Mouse (Mus musculus) forebrain, embryonic 13.5 days (tissue): Measurements from ENCODE around the gene Ppp1r13b. TPM values are rescaled to one million over a fixed set of nuclear protein-coding genes. Genes with fewer than 3 reads are reported as not detected.
A peak's percentile ranks its signal among the peaks of the same experiment; 100 is the strongest.

Experiments
- ATAC-seq: fragments of 200-750 bp; cut with Nextera tagmentation; 2 replicates; pipeline ENCODE4 v1.8.0; 2017
- H3K27ac ChIP-seq: fragments of 300-500 bp; sonication (generic); 2 replicates; pipeline ENCODE4 v1.5.1; 2015; ENCODE audit warnings: inconsistent platforms, mild to moderate bottlenecking, moderate library complexity
- H3K27me3 ChIP-seq: fragments of 300-500 bp; sonication (generic); 2 replicates; pipeline ENCODE4 v1.6.1; 2015; ENCODE audit warnings: mild to moderate bottlenecking, inconsistent platforms
- H3K36me3 ChIP-seq: fragments of 300-500 bp; sonication (generic); 2 replicates; pipeline ENCODE4 v1.6.1; 2015; ENCODE audit warnings: mild to moderate bottlenecking, inconsistent platforms; ENCODE audit not compliant: poor library complexity, severe bottlenecking
- H3K4me1 ChIP-seq: fragments of 300-500 bp; sonication (generic); 2 replicates; pipeline ENCODE4 v1.6.1; 2015; ENCODE audit warnings: inconsistent platforms
- H3K4me2 ChIP-seq: fragments of 300-500 bp; sonication (generic); 2 replicates; pipeline ENCODE4 v1.6.1; 2015; ENCODE audit warnings: inconsistent platforms, mild to moderate bottlenecking, moderate library complexity
- H3K4me3 ChIP-seq: fragments of 300-500 bp; sonication (generic); 2 replicates; pipeline ENCODE4 v1.5.1; 2015; ENCODE audit warnings: mild to moderate bottlenecking, inconsistent platforms
- H3K9ac ChIP-seq: fragments of 300-500 bp; sonication (generic); 2 replicates; pipeline ENCODE4 v1.6.1; 2015; ENCODE audit warnings: mild to moderate bottlenecking, inconsistent platforms
- H3K9me3 ChIP-seq: fragments of 300-500 bp; sonication (generic); replicated peaks from 2 replicates; pipeline ENCODE4 v1.6.1; 2016; ENCODE audit warnings: inconsistent platforms
- WGBS: fragments of 180-500 bp; shearing (Covaris S2); methylation state at CpG from one replicate; pipeline ENCODE4 v1.1.7; 2015; 5-methylcytosine and 5-hydroxymethylcytosine counted together
- polyA plus RNA-seq: library from polyadenylated mRNA; unstranded; fragments of >200 nt; fragmentation: Nextera tagmentation; extraction: Ambion mirVana; gene quantifications from 2 replicates; pipeline ENCODE4 v1.2.1, GENCODE M21; 2015

Gene Ppp1r13b
- polyA plus RNA-seq, 1 experiment from 2014 or later: 9.3 TPM

DNA sequence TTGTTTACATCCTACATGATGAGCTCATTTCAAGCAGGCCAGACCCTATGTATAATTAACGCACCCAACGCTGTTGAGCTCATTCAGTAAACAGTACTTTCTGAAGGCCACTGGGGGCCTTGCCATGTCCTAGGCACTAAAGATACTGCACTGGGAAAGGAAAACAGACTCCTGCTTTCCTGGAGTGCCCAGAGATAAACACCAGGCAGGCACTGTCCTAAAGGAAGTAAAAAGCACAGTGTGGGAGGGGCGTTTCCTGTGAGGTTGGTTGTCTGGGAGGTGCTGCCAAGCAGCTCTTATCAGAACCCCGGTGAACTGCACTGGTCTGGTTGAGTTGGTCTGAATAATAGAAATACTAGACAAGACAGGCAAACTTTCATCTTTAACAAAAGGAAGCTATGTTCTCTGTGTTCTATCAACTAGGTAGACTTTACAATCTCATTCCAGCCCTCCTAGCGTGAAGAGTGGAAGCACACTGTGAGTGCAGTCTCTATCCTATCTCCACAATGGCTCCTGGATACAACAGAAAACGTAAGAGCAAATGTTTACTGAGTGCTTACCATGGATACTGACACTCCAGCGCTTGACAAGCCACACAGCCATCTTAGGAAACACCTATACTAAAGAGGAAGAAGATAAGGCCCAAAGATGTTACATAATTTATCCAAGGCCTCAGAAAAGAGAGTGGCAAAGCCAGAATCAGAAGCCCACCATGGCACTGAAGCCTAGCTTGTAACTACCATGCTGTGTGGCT, 10.8 kb downstream of the Ppp1r13b start:
- Histone ChIP-seq H3K4me1 (peaks cover 16% of the 10 kb centered on the region), H3K9ac (no peak overlapping the region), H3K27ac (no peak overlapping the region), H3K36me3 (no peaks in the 10 kb centered on the region), H3K4me2 (no peak overlapping the region), H3K9me3 (no peaks in the 10 kb centered on the region), H3K27me3 (no peaks in the 10 kb centered on the region), H3K4me3 (no peak overlapping the region)
- ATAC-seq: no peak
- WGBS: 72% methylated on average over 7 of the region's 7 CpGs

DNA sequence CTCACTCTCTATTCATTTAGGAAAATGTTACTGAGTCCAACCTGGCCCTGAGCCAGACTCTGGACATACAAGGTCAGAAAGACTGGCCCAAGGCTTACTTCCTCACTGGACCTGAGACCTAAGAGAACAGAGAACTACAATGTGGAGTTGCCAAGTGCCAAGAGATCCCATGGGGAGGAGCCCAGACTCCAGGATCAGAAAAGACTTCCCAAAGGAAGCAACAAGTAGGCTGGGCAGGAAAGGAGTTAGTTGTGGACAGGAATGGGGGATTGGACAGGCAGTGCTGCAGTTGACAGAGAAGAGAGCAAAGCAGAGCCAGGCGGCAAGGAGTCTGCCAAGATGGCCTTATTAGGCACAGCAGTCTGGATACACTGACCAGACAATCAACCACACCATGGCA, 13.8 kb downstream of the Ppp1r13b start:
- Histone ChIP-seq H3K9me3 (no peaks in the 10 kb centered on the region), H3K9ac (no peak overlapping the region), H3K4me2 (no peak overlapping the region), H3K4me3 (no peak overlapping the region), H3K27ac (no peak overlapping the region), H3K4me1 (peaks cover 7% of the 10 kb centered on the region; the same call in 1 of the 2 replicates), H3K36me3 (no peaks in the 10 kb centered on the region), H3K27me3 (no peaks in the 10 kb centered on the region)
- WGBS: 68% methylated on average over 1 of the region's 1 CpGs
- no peak for ATAC-seq

DNA sequence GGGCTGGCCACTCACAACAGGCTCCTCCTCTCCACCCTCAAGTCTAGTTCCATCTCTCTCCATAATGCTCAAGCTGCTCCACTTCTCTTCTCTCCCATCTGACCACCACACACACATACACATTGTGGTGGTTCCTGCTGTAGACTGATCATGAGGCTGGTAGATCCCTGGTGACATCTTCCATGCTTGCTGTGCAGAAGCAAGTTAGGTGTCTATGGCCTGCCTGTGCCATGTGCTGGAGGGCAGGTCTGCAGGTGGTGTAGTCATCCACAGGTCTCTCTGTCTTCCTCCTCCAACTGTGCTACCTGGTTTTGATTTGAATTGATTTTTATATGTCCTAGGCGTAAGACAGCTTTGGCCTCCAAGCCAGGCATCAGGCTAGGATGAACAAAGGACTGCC, 14.9 kb downstream of the Ppp1r13b start:
- H3K9me3 ChIP-seq: no peaks in the 10 kb centered on the region
- ATAC-seq: no peak
- H3K9ac ChIP-seq: no peak overlapping the region
- no peak overlapping the region for H3K27ac ChIP-seq
- WGBS: 100% methylated on average over 1 of the region's 1 CpGs
- no peak overlapping the region for H3K4me3 ChIP-seq
- H3K27me3 ChIP-seq: no peaks in the 10 kb centered on the region
- H3K36me3 ChIP-seq: no peaks in the 10 kb centered on the region
- H3K4me2 ChIP-seq: no peak overlapping the region
- H3K4me1 ChIP-seq: peaks cover 10% of the 10 kb centered on the region; the same call in 1 of the 2 replicates

DNA sequence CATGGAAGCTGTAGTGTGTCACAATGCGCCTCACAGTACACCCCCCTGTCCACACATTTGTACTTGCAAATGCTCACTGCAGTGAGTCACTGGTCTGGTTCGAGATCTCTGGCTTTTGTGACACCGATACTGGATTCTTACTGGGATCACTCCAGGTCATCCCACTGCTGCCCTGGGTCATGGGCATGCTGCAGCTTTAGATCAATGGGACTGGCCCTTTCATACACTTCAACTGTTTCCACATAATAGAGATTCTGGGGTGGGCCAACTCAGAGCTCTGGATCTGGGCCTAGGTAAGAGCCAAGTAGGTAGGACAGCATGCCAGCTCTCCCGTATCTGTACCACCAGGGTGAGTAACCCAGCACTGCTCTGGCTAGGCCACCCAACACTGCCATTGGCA, 16.1 kb downstream of the Ppp1r13b start:
- Histone ChIP-seq H3K4me2 (no peak overlapping the region), H3K9me3 (no peaks in the 10 kb centered on the region), H3K36me3 (no peaks in the 10 kb centered on the region), H3K27ac (no peak overlapping the region), H3K4me1 (peaks cover 7% of the 10 kb centered on the region; the same call in 1 of the 2 replicates), H3K27me3 (no peaks in the 10 kb centered on the region), H3K9ac (no peak overlapping the region), H3K4me3 (no peak overlapping the region)
- 77% methylated on average over 4 of the region's 4 CpGs for WGBS
- ATAC-seq: no peak

DNA sequence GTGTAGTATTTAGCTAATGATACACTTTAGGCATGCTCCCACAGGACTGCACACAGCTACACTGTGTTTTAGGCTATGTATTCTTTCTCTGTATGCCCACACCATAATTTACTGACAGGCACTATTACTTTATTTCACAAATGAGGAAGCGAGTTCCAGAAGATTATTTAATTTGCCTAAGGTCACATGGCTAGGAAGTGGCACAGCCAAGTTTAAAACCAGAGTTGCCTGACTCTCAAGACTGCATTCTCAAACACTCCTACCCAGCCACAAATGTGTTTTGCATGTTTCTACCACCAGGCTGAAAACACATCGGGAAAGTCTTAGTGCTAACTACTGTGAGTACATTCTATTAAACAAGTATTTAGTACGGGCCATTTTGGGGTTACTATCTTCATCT, 18.7 kb downstream of the Ppp1r13b start:
- Histone ChIP-seq H3K27me3 (no peaks in the 10 kb centered on the region), H3K27ac (no peak overlapping the region), H3K9me3 (no peaks in the 10 kb centered on the region), H3K4me3 (no peak overlapping the region), H3K9ac (no peak overlapping the region), H3K4me2 (no peak overlapping the region), H3K36me3 (no peaks in the 10 kb centered on the region), H3K4me1 (0 out of 2 replicates have a peak, but pooled peaks cover 3% of the 10 kb centered on the region)
- WGBS: 87% methylated on average over 3 of the region's 3 CpGs
- ATAC-seq: no peak

DNA sequence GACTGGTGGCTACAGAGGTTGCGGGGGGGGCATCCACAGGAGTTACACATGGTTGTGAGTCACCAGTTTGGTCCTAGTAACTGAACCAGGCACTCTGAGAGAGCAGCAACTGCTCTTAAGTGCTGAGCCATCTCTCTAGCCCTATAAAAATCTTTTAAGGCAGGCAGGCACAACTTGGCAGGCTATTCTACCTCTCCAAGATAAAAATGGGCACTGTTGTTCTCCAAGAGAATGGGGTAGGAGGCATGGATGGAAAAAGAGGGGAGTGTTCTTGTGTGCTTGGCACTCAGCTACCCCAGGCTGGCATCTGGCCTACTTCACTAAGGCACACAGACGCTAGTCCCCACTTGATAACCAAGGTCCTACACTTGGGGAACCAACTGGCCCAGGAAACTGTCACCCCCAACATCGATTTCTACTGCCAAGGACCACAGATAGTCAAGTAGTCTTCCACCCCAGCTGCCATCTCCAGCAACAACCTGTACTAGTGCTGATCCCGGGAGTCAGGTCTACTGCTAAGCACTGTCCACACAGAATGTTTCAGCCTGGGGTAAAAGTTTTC, 19.5 kb downstream of the Ppp1r13b start:
- no peaks in the 10 kb centered on the region for H3K9me3 ChIP-seq
- 91% methylated on average over 4 of the region's 4 CpGs for WGBS
- H3K27ac ChIP-seq: no peak overlapping the region
- no peak overlapping the region for H3K9ac ChIP-seq
- H3K36me3 ChIP-seq: no peaks in the 10 kb centered on the region
- H3K4me2 ChIP-seq: no peak overlapping the region
- no peaks in the 10 kb centered on the region for H3K27me3 ChIP-seq
- ATAC-seq: no peak
- H3K4me3 ChIP-seq: no peak overlapping the region
- H3K4me1 ChIP-seq: 0 out of 2 replicates have a peak, but pooled peaks cover 3% of the 10 kb centered on the region

DNA sequence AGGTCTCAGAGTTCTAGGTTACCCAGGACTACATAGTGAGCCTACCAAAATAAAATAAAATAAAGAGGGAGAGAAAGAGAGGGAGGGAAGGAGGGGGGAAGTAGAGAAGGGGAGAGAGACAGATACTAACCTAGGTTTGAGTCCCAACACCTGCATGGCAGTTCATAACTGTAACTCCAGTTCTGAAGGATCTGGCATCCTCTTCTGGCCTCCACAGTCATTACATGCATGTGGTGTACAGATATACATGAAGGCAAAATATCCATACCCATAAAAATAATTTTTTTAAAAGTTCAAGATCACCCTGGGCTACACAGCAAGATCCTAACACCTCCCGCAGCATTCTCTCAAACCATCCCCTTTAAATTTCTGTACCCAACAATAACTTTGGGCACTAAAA, 20.9 kb downstream of the Ppp1r13b start:
- Histone ChIP-seq H3K27ac (no peak overlapping the region), H3K4me1 (0 out of 2 replicates have a peak, but pooled peaks cover 3% of the 10 kb centered on the region), H3K4me2 (no peak overlapping the region), H3K27me3 (no peaks in the 10 kb centered on the region), H3K4me3 (no peak overlapping the region), H3K9ac (no peak overlapping the region), H3K9me3 (no peaks in the 10 kb centered on the region), H3K36me3 (no peaks in the 10 kb centered on the region)
- ATAC-seq: no peak
- 90% methylated on average over 1 of the region's 1 CpGs for WGBS

DNA sequence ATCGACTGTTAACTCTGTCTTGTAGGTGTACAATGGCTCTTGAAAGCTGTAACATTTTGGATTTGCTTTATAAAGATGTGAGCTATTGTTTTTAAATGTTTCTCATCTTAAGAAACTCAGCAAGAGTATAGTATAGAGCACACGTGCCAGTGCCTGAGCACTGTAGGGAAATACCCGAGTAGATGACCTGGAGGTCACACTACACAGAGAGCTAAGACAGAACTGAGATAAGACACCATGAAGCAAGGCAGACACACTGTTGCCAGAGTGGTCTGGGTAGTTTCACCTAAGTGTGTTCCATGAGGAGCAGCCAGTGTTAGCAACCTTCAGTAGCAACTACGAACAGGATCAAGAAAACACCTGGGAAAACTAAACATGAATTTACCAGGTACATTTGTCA, 25.1 kb downstream of the Ppp1r13b start:
- Histone ChIP-seq H3K9me3 (no peaks in the 10 kb centered on the region), H3K27ac (no peak overlapping the region), H3K4me1 (no peaks in the 10 kb centered on the region), H3K27me3 (no peaks in the 10 kb centered on the region), H3K4me3 (no peak overlapping the region), H3K36me3 (no peaks in the 10 kb centered on the region), H3K9ac (no peak overlapping the region), H3K4me2 (no peak overlapping the region)
- 80% methylated on average over 4 of the region's 4 CpGs for WGBS
- no peak for ATAC-seq

DNA sequence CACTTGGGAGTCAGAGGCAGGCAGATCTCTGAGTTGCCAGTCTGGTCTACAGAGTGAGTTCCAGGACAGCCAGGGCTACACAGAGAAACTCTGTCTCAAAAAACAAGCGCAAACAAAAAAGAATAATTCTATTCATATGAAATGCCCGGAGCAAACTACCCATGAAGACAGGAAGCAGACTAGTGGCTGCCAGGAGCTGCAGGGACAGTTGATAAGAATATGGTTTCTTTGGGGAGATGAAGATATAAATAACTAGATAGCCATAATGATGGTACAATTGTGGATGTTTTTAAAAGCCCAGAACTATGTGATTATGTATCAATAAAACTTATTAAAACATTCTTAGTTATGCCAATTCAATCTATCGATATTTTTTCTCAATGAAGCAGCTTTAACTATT, 25.9 kb downstream of the Ppp1r13b start:
- no peaks in the 10 kb centered on the region for H3K27me3 ChIP-seq
- no peaks in the 10 kb centered on the region for H3K36me3 ChIP-seq
- no peak overlapping the region for H3K4me3 ChIP-seq
- no peak for ATAC-seq
- H3K9me3 ChIP-seq: no peaks in the 10 kb centered on the region
- H3K27ac ChIP-seq: no peak overlapping the region
- H3K9ac ChIP-seq: no peak overlapping the region
- no peaks in the 10 kb centered on the region for H3K4me1 ChIP-seq
- no peak overlapping the region for H3K4me2 ChIP-seq
- WGBS: 82% methylated on average over 3 of the region's 3 CpGs

DNA sequence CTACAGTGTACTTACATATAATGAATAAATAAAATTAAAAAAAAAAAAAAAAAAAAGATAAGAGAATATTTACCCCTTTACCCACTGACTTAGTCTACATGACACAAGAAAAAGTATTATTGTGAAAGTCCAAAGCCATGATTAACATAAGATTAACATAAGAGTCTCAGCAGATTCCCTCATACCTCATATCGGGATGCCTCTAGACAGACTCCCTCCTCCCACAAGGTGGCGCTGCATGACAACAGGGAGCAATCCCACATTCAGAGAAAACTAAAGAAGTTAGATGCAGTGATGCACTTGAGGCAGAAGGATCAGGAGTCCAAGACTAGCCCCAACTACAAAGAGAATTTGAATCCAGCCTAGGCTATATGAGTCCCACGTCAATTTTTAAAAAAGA, 29.7 kb downstream of the Ppp1r13b start:
- ATAC-seq: peak; percentile 76
- H3K9me3 ChIP-seq: no peaks in the 10 kb centered on the region
- no peak overlapping the region for H3K4me2 ChIP-seq
- no peak overlapping the region for H3K4me3 ChIP-seq
- 8% methylated on average over 3 of the region's 3 CpGs for WGBS
- no peak overlapping the region for H3K27ac ChIP-seq
- no peaks in the 10 kb centered on the region for H3K27me3 ChIP-seq
- no peak overlapping the region for H3K9ac ChIP-seq
- H3K36me3 ChIP-seq: no peaks in the 10 kb centered on the region
- H3K4me1 ChIP-seq: no peaks in the 10 kb centered on the region

DNA sequence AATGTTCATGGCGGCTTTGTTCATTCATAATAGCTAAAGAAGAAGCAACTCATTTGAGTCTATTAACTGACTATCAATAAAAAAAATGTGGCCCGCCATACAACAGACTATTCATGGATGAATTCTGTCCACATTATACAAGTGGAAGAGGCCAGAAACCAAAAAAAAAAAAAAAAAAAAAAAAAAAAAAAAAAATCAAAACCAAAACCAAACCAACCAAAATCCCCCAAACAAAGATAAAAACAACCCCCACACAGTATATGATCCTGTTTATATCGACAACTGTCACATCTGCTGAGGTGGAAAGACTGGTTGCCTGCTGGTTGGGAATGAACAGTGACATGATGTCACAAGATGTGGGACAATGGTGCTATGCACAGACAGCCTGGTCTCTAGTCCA, 32.4 kb downstream of the Ppp1r13b start:
- Histone ChIP-seq H3K36me3 (no peaks in the 10 kb centered on the region), H3K9me3 (no peaks in the 10 kb centered on the region), H3K4me2 (no peak overlapping the region), H3K27ac (no peak overlapping the region), H3K27me3 (no peaks in the 10 kb centered on the region), H3K9ac (no peak overlapping the region), H3K4me3 (no peak overlapping the region), H3K4me1 (no peaks in the 10 kb centered on the region)
- 83% methylated on average over 3 of the region's 3 CpGs for WGBS
- ATAC-seq: no peak

DNA sequence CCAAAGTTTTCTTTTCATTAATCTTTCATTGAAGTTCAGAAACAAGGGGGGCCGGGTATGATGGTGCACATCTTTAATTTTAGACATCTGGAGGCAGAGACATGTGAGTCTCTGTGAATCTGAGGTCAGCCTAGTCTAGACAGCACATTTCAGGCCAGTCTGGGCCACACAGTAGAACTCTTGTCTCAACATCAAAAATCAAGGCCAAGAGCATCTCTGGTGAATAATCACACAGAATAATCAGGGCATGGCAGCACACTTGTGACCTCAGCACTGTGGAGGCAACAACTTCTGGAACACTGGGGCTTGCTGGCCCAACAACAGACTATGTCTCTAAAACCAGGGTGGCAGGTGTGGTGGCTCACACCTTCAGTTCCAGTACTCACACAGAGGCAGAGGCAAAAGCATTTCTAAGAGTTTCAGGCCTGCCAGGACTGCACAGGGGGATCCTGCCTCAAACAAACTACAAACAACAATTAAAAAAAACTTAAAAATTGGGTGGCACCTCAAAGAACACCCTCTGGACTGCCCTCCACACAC, 33.2 kb downstream of the Ppp1r13b start:
- no peak overlapping the region for H3K4me2 ChIP-seq
- no peaks in the 10 kb centered on the region for H3K36me3 ChIP-seq
- H3K27ac ChIP-seq: no peak overlapping the region
- no peak for ATAC-seq
- 75% methylated on average over 1 of the region's 1 CpGs for WGBS
- H3K4me3 ChIP-seq: no peak overlapping the region
- no peak overlapping the region for H3K9ac ChIP-seq
- no peaks in the 10 kb centered on the region for H3K27me3 ChIP-seq
- no peaks in the 10 kb centered on the region for H3K4me1 ChIP-seq
- H3K9me3 ChIP-seq: no peaks in the 10 kb centered on the region
